Mouse (Mus musculus): Measurements from ENCODE around the gene Dhx33. TPM values are rescaled to one million over a fixed set of nuclear protein-coding genes. Genes with fewer than 3 reads are reported as not detected.

Gene Dhx33
- total and polyA plus RNA-seq, 3 experiments = 15.9 to 37.4 (median 28.4) TPM

DNA sequence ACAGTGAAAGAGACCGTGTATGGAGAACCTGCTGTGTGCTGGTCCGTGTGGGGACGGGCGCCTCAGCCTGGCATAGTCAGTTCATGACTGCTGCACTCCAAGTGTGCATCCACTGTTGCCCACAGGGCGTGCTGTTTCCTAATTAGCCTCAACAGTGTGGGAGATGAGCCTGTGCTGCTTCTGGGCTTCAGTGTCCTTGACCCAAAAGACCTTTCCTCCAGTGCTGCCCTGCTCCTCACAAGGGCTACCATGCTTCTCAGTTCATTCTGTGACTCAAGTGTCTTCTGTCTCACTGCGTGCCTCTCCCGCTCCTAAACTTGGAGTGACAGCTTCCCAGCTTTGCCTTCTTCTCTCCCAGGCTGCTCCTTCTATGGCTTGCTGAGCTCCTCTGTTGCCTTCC lies 68.9 kb downstream of the Dhx33 start:
- no peak overlapping the region for H3K4me3 ChIP-seq (ENCODE audit: low read depth, low read length)
- H3K36me3 ChIP-seq (replicated peaks) = peaks cover 91% of the 10 kb centered on the region
- ATAC-seq (ENCODE audit: extremely low read depth, insufficient number of reproducible peaks, low FRiP score, poor library complexity, severe bottlenecking) (no peak), DNase-seq (ENCODE audit: low spot score) (no peak)
- H3K27me3 ChIP-seq (ENCODE audit: insufficient read depth, low read length) = no peaks in the 10 kb centered on the region
- H3K4me1 ChIP-seq (ENCODE audit: insufficient read depth, low read depth, low read length) = peaks cover 5% of the 10 kb centered on the region; the same call in 1 of the 2 replicates
- TF ChIP-seq TAL1 (conservative IDR thresholded peaks at IDR 0.05; ENCODE audit: low read depth, low read length) = no peak
- no peaks in the 10 kb centered on the region for H3K9me3 ChIP-seq (replicated peaks)

Other genes starting within 250 kb of the Dhx33 start
- 12.8 TPM in 2 replicates for gene Zfp3, start 240.2 kb downstream of the Dhx33 start, total RNA-seq (2014; fragmentation: Nextera tagmentation)
- 5.4 and 5.6 TPM in 2 replicates for gene Zfp3, start 240.2 kb downstream of the Dhx33 start, total RNA-seq (2017)
- gene Zfp3, start 240.2 kb downstream of the Dhx33 start, polyA plus RNA-seq (2012) = 2.6 and 2.8 TPM in 2 replicates
- not detected in 2 replicates for gene Scimp, start 191.9 kb downstream of the Dhx33 start, total RNA-seq (2014; fragmentation: Nextera tagmentation)
- gene Scimp, start 191.9 kb downstream of the Dhx33 start, total RNA-seq (2017) = not detected in 2 replicates
- gene Scimp, start 191.9 kb downstream of the Dhx33 start, polyA plus RNA-seq (2012) = not detected in 2 replicates
- gene Rabep1, start 159.7 kb downstream of the Dhx33 start, total RNA-seq (2014; fragmentation: Nextera tagmentation) = 48.0 and 50.1 TPM in 2 replicates
- 80.6 and 111 TPM in 2 replicates for gene Rabep1, start 159.7 kb downstream of the Dhx33 start, total RNA-seq (2017)
- gene Rabep1, start 159.7 kb downstream of the Dhx33 start, polyA plus RNA-seq (2012) = 18.1 and 22.9 TPM in 2 replicates
- 154 and 178 TPM in 2 replicates for gene Nup88, start 34.5 kb downstream of the Dhx33 start, total RNA-seq (2014; fragmentation: Nextera tagmentation)
- gene Nup88, start 34.5 kb downstream of the Dhx33 start, total RNA-seq (2017) = 145 and 193 TPM in 2 replicates
- 81.1 and 103 TPM in 2 replicates for gene Nup88, start 34.5 kb downstream of the Dhx33 start, polyA plus RNA-seq (2012)
- gene Rpain, start 34.2 kb downstream of the Dhx33 start, total RNA-seq (2014; fragmentation: Nextera tagmentation) = 30.9 and 45.8 TPM in 2 replicates
- gene Rpain, start 34.2 kb downstream of the Dhx33 start, total RNA-seq (2017) = 73.4 and 94.2 TPM in 2 replicates
- 5.8 and 14.9 TPM in 2 replicates for gene Rpain, start 34.2 kb downstream of the Dhx33 start, polyA plus RNA-seq (2012)
- gene C1qbp, start 21.4 kb downstream of the Dhx33 start, total RNA-seq (2014; fragmentation: Nextera tagmentation) = 271 and 277 TPM in 2 replicates
- 67.7 and 75.2 TPM in 2 replicates for gene C1qbp, start 21.4 kb downstream of the Dhx33 start, total RNA-seq (2017)
- gene C1qbp, start 21.4 kb downstream of the Dhx33 start, polyA plus RNA-seq (2012) = 753 and 1,114 TPM in 2 replicates
- 47.7 and 50.2 TPM in 2 replicates for gene Mis12, start 15.2 kb upstream of the Dhx33 start, total RNA-seq (2014; fragmentation: Nextera tagmentation)
- 37.8 and 52.7 TPM in 2 replicates for gene Mis12, start 15.2 kb upstream of the Dhx33 start, total RNA-seq (2017)
- gene Mis12, start 15.2 kb upstream of the Dhx33 start, polyA plus RNA-seq (2012) = 3.9 and 4.9 TPM in 2 replicates
- gene Derl2, start 15.4 kb upstream of the Dhx33 start, total RNA-seq (2014; fragmentation: Nextera tagmentation) = 27.2 and 33.3 TPM in 2 replicates
- gene Derl2, start 15.4 kb upstream of the Dhx33 start, total RNA-seq (2017) = 40.6 and 42.1 TPM in 2 replicates
- 14.1 and 18.5 TPM in 2 replicates for gene Derl2, start 15.4 kb upstream of the Dhx33 start, polyA plus RNA-seq (2012)
- not detected in 2 replicates for gene 6330403K07Rik, start 29.1 kb upstream of the Dhx33 start, total RNA-seq (2014; fragmentation: Nextera tagmentation)
- gene 6330403K07Rik, start 29.1 kb upstream of the Dhx33 start, total RNA-seq (2017) = 0.16 TPM in 1 of 2 replicates, not detected in the other
- not detected in 2 replicates for gene 6330403K07Rik, start 29.1 kb upstream of the Dhx33 start, polyA plus RNA-seq (2012)
- not detected in 2 replicates for gene Nlrp1a, start 140.3 kb upstream of the Dhx33 start, total RNA-seq (2014; fragmentation: Nextera tagmentation)
- gene Nlrp1a, start 140.3 kb upstream of the Dhx33 start, total RNA-seq (2017) = 0.05 TPM in 1 of 2 replicates, not detected in the other
- gene Nlrp1a, start 140.3 kb upstream of the Dhx33 start, polyA plus RNA-seq (2012) = not detected in 2 replicates
- not detected in 2 replicates for gene Nlrp1b, start 226.3 kb upstream of the Dhx33 start, total RNA-seq (2014; fragmentation: Nextera tagmentation)
- gene Nlrp1b, start 226.3 kb upstream of the Dhx33 start, total RNA-seq (2017) = 0.05 TPM in 1 of 2 replicates, not detected in the other
- gene Nlrp1b, start 226.3 kb upstream of the Dhx33 start, polyA plus RNA-seq (2012) = not detected in 2 replicates